Mouse (Mus musculus) heart, postnatal 0 days (tissue): ENCODE measurements at regions not wholly inside any gene's neighbourhood (a gene's known extent, or its start where the extent isn't known, plus 50 kb on each side); places are given as distances from the start of the nearest gene placed in this dataset.

ENCODE experiments used
- CTCF ChIP-seq: IDR thresholded peaks from 2 replicates; pipeline ENCODE4 v1.5.1; 2016; ENCODE audit warnings: antibody characterized with exemption, control low read depth, low read depth
- EP300 ChIP-seq: IDR thresholded peaks from 2 replicates; pipeline ENCODE4 v1.6.1; 2016; ENCODE audit warnings: antibody characterized with exemption, low read depth

DNA sequence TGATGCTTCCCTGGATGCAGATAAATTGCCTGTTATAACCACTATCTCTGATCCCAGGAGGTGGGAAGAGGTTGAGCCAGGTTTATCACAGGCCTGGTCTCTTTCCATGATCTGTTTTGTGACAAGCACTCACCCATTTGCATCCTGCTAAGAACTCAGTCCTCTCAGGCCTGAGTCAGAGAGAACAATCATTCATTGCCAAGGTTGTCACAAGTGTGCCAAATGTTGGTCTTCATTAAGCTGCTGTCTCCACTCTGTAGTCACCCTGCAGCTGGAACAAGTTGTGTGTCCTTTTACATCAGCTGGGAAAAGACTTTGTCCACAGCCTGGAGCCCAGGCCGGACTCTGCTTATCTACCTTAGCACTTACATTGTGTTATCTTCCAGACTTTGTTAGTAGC lies 233.6 kb upstream of the Rbfox1 start:
- TF ChIP-seq CTCF (no peak), EP300 (no peak)
